Mouse (Mus musculus) neural tube, embryonic 14.5 days (tissue): ENCODE data around the gene Vasp. TPM values are rescaled to one million over a fixed set of nuclear protein-coding genes. Genes with fewer than 3 reads are reported as not detected.

ENCODE experiments used
- ATAC-seq: fragments of 200-750 bp; cut with Nextera tagmentation; 2 replicates; pipeline ENCODE4 v1.8.0; 2017; ENCODE audit warnings: low read depth, mild to moderate bottlenecking, moderate TSS enrichment, moderate library complexity
- H3K27ac ChIP-seq: fragments of 300-500 bp; sonication (generic); 2 replicates; pipeline ENCODE4 v1.5.1; 2014; ENCODE audit warnings: low read depth, mild to moderate bottlenecking, control low read depth, low read length, moderate library complexity, mixed read lengths
- H3K27me3 ChIP-seq: fragments of 300-500 bp; sonication (generic); 2 replicates; pipeline ENCODE4 v1.6.1; 2014; ENCODE audit warnings: low read length; ENCODE audit not compliant: control insufficient read depth, insufficient read depth
- H3K36me3 ChIP-seq: fragments of 300-500 bp; sonication (generic); 2 replicates; pipeline ENCODE4 v1.6.1; 2014; ENCODE audit warnings: low read length, mixed read lengths; ENCODE audit not compliant: control insufficient read depth, insufficient read depth
- H3K4me1 ChIP-seq: fragments of 300-500 bp; sonication (generic); 2 replicates; pipeline ENCODE4 v1.6.1; 2014; ENCODE audit warnings: low read length; ENCODE audit not compliant: control insufficient read depth, insufficient read depth
- H3K4me2 ChIP-seq: fragments of 300-500 bp; sonication (generic); 2 replicates; pipeline ENCODE4 v1.6.1; 2014; ENCODE audit warnings: mild to moderate bottlenecking, low read depth, low read length, control low read depth
- H3K4me3 ChIP-seq: fragments of 300-500 bp; sonication (generic); 2 replicates; pipeline ENCODE4 v1.5.1; 2014; ENCODE audit warnings: low read depth, low read length, control low read depth, mixed read lengths
- H3K9ac ChIP-seq: fragments of 300-500 bp; sonication (generic); replicated peaks from 2 replicates; pipeline ENCODE4 v1.6.1; 2014; ENCODE audit warnings: low read depth, mild to moderate bottlenecking, control low read depth, low read length, mixed read lengths
- H3K9me3 ChIP-seq: fragments of 300-500 bp; sonication (generic); 2 replicates; pipeline ENCODE4 v1.6.1; 2016; ENCODE audit warnings: low read length; ENCODE audit not compliant: control insufficient read depth
- WGBS: fragments of 180-500 bp; shearing (Covaris S2); extraction: QIAGEN DNeasy Blood & Tissue Kit; methylation state at CpG from one replicate; pipeline ENCODE4 v1.1.7; 2014; 5-methylcytosine and 5-hydroxymethylcytosine counted together
- polyA plus RNA-seq: library from polyadenylated mRNA; unstranded; fragments of >200 nt; fragmentation: Nextera tagmentation; extraction: Ambion mirVana; gene quantifications from 2 replicates; pipeline ENCODE4 v1.2.1, GENCODE M21; 2014

Vasp gene
- 17.4 and 40.9 TPM in 2 replicates for polyA plus RNA-seq

- peaks cover 19% of the 10 kb centered on the region for H3K4me1 ChIP-seq
- no peaks in the 10 kb centered on the region for H3K9me3 ChIP-seq
- peak within 1 kb of the TSS; percentile 78 for H3K27ac ChIP-seq
- peak within 1 kb of the TSS; percentile 83 for H3K9ac ChIP-seq
- peak; percentile 79 for ATAC-seq
- peak within 1 kb of the TSS; percentile 94 for H3K4me2 ChIP-seq
- WGBS = 0% methylated on average over 61 of the region's 62 CpGs
- H3K27me3 ChIP-seq = no peaks in the 10 kb centered on the region
- H3K4me3 ChIP-seq = peak within 1 kb of the TSS; percentile 89
- H3K36me3 ChIP-seq = no peaks in the 10 kb centered on the region
These were observed at the start of gene Vasp for GRCm38 (mm10) chr7:19271238-19272172. Vasp (minus strand) TSS chr7:19271817.

- Histone ChIP-seq H3K4me1 (peaks cover 9% of the 10 kb centered on the region; the same call in 1 of the 2 replicates), H3K27me3 (no peaks in the 10 kb centered on the region), H3K4me3 (peak overlapping the region; percentile 34; the same call in 1 of the 2 replicates), H3K27ac (no peak overlapping the region), H3K36me3 (no peaks in the 10 kb centered on the region), H3K4me2 (peak overlapping the region; percentile 85; the same call in 1 of the 2 replicates), H3K9me3 (no peaks in the 10 kb centered on the region), H3K9ac (no peak overlapping the region)
- WGBS = 40% methylated on average over 7 of the region's 7 CpGs
- ATAC-seq = no peak
These were observed 49.0 kb upstream of the Vasp start for GRCm38 (mm10) chr7:19320637-19321036.

- ATAC-seq = peak; percentile 96
- Histone ChIP-seq H3K9ac (peak overlapping the region; percentile 42; the same call in 1 of the 2 replicates), H3K4me1 (peaks cover 9% of the 10 kb centered on the region; the same call in 1 of the 2 replicates), H3K36me3 (no peaks in the 10 kb centered on the region), H3K9me3 (no peaks in the 10 kb centered on the region), H3K4me3 (peak overlapping the region; percentile 34), H3K27me3 (no peaks in the 10 kb centered on the region), H3K27ac (no peak overlapping the region), H3K4me2 (peak overlapping the region; percentile 85)
- under 1% methylated on average over 41 of the region's 41 CpGs for WGBS
These were observed 48.3 kb upstream of the Vasp start for GRCm38 (mm10) chr7:19319906-19320305.

GRCm38 (mm10) chr7:19319458-19319857 is 47.8 kb upstream of the Vasp start:
- peak overlapping the region; percentile 85 for H3K4me2 ChIP-seq
- no peaks in the 10 kb centered on the region for H3K36me3 ChIP-seq
- H3K9me3 ChIP-seq = no peaks in the 10 kb centered on the region
- no peaks in the 10 kb centered on the region for H3K27me3 ChIP-seq
- no peak overlapping the region for H3K27ac ChIP-seq
- 21% methylated on average over 9 of the region's 9 CpGs for WGBS
- peak overlapping the region; percentile 34 for H3K4me3 ChIP-seq
- peak; percentile 81 for ATAC-seq
- peaks cover 9% of the 10 kb centered on the region; the same call in 1 of the 2 replicates for H3K4me1 ChIP-seq
- H3K9ac ChIP-seq = peak overlapping the region; percentile 42; the same call in 1 of the 2 replicates

GRCm38 (mm10) chr7:19318676-19319075 is 47.1 kb upstream of the Vasp start:
- no peaks in the 10 kb centered on the region for H3K36me3 ChIP-seq
- H3K4me3 ChIP-seq = no peak overlapping the region
- WGBS = 81% methylated on average over 7 of the region's 7 CpGs

GRCm38 (mm10) chr7:19318201-19318600 is 46.6 kb upstream of the Vasp start:
- Histone ChIP-seq H3K36me3 (no peaks in the 10 kb centered on the region), H3K4me1 (peaks cover 9% of the 10 kb centered on the region; the same call in 1 of the 2 replicates), H3K9me3 (no peaks in the 10 kb centered on the region), H3K27me3 (no peaks in the 10 kb centered on the region), H3K27ac (no peak overlapping the region), H3K4me2 (no peak overlapping the region), H3K9ac (no peak overlapping the region), H3K4me3 (no peak overlapping the region)
- no peak for ATAC-seq
- WGBS = 73% methylated on average over 2 of the region's 2 CpGs

More at GRCm38 (mm10) chr7:19318676-19319075, 47.1 kb upstream of the Vasp start:
- Histone ChIP-seq H3K9ac (no peak overlapping the region), H3K27me3 (no peaks in the 10 kb centered on the region), H3K4me1 (peaks cover 9% of the 10 kb centered on the region; the same call in 1 of the 2 replicates), H3K9me3 (no peaks in the 10 kb centered on the region), H3K4me2 (no peak overlapping the region), H3K27ac (no peak overlapping the region)
- ATAC-seq = no peak

GRCm38 (mm10) chr7:19316451-19317161 is 45.0 kb upstream of the Vasp start:
- peaks cover 9% of the 10 kb centered on the region; the same call in 1 of the 2 replicates for H3K4me1 ChIP-seq
- no peak overlapping the region for H3K4me2 ChIP-seq
- no peak overlapping the region for H3K9ac ChIP-seq
- H3K36me3 ChIP-seq = no peaks in the 10 kb centered on the region
- H3K4me3 ChIP-seq = no peak overlapping the region
- H3K27me3 ChIP-seq = no peaks in the 10 kb centered on the region
- WGBS = 46% methylated on average over 14 of the region's 14 CpGs
- H3K9me3 ChIP-seq = no peaks in the 10 kb centered on the region
- no peak for ATAC-seq
- H3K27ac ChIP-seq = no peak overlapping the region

- Histone ChIP-seq H3K27me3 (no peaks in the 10 kb centered on the region), H3K36me3 (no peaks in the 10 kb centered on the region), H3K9ac (no peak overlapping the region), H3K4me3 (no peak overlapping the region), H3K4me2 (no peak overlapping the region), H3K27ac (no peak overlapping the region), H3K9me3 (no peaks in the 10 kb centered on the region), H3K4me1 (peaks cover 7% of the 10 kb centered on the region)
- ATAC-seq = no peak
- WGBS = 47% methylated on average over 5 of the region's 5 CpGs
These were observed 42.4 kb upstream of the Vasp start for GRCm38 (mm10) chr7:19314033-19314432.
